In genomic region chr17:14904637-14905265, GRCm38 (mm10) we compare ENCODE assay signal across 8 mouse cellular contexts. TPM values are rescaled to one million over a fixed set of nuclear protein-coding genes. Genes with fewer than 3 reads are reported as not detected.
A peak's percentile ranks its signal among the peaks of the same experiment; 100 is the strongest.
DNase-seq lines count a peak whose midpoint lies in the region; ATAC-seq and TF ChIP-seq lines count a peak whose summit lies in the region.

No protein-coding gene starts in this region.

- ATAC-seq in megakaryocyte, adult 5-6 weeks (ENCODE audit: poor library complexity, severe bottlenecking): peak; percentile 54; the same call in 1 of the 2 replicates

- DNase-seq in spleen, adult 2 months (ENCODE audit: low read depth in 1 of 2, low spot score in 2 of 2): peak; percentile 18 to 28
- no peak for DNase-seq in spleen, adult 12 weeks (ENCODE audit: low spot score)
- peak; percentile 84 to 87 for DNase-seq in cerebellum, postnatal 10 days
- peak; percentile 20 to 71 for DNase-seq in frontal cortex, postnatal 10 days (ENCODE audit: low spot score in 2 of 2)
- DNase-seq in induced T-regulatory cell, adult 2 months (ENCODE audit: low read depth): peak; percentile 73
- DNase-seq in left cerebral cortex, adult 11 months (ENCODE audit: low spot score): peak; percentile 60
- DNase-seq in right cerebral cortex, postnatal 4 days: peak; percentile 81

- no peak overlapping the region for H3K27ac ChIP-seq in spleen, adult 2 months (ENCODE audit: insufficient read depth, low read length)

- H3K27me3 ChIP-seq in spleen, adult 2 months (ENCODE audit: control insufficient read depth, insufficient read depth, low read length): no peaks in the 10 kb centered on the region

- TF ChIP-seq POLR2A in spleen, adult 2 months (IDR thresholded peaks at IDR 0.05; ENCODE audit: low read depth, low read length): no peak

- TF ChIP-seq CTCF in spleen, adult 2 months (IDR thresholded peaks at IDR 0.05; ENCODE audit: extremely low read depth, insufficient read depth, insufficient read length, insufficient replicate concordance): no peak; the same call in 1 of the 2 replicates

- no peak overlapping the region for H3K4me3 ChIP-seq in spleen, adult 2 months (ENCODE audit: extremely low read depth, insufficient read depth, insufficient read length)

- WGBS in spleen, adult 2 months: 35% methylated on average over 7 of the region's 7 CpGs

- no peaks in the 10 kb centered on the region for H3K4me1 ChIP-seq in spleen, adult 2 months (ENCODE audit: control insufficient read depth, insufficient read depth, insufficient read length)

- H3K36me3 ChIP-seq in spleen, adult 2 months (ENCODE audit: control insufficient read depth, insufficient read depth, low read length): no peaks in the 10 kb centered on the region

RNA-seq across cellular contexts. Expression of gene Wdr27, which starts 38.2 kb away (rescaled TPM):
- 0.65 and 0.81 TPM in 2 replicates for polyA plus RNA-seq in spleen, adult 2 months (2012; rRNA removed)
- total RNA-seq in megakaryocyte, adult 5-6 weeks (2015): not detected in 2 replicates
- not detected in 2 replicates for total RNA-seq in megakaryocyte, adult 5-6 weeks (2017)

RNA-seq across cellular contexts. Expression of gene 1600012H06Rik, which starts 38.2 kb away (rescaled TPM):
- polyA plus RNA-seq in spleen, adult 2 months (2012; rRNA removed): 9.9 and 11.6 TPM in 2 replicates
- 27.7 and 30.1 TPM in 2 replicates for total RNA-seq in megakaryocyte, adult 5-6 weeks (2015)
- 19.7 and 22.4 TPM in 2 replicates for total RNA-seq in megakaryocyte, adult 5-6 weeks (2017)

RNA-seq across cellular contexts. Expression of gene Phf10, which starts 56.3 kb away (rescaled TPM):
- 9.7 and 10.9 TPM in 2 replicates for polyA plus RNA-seq in spleen, adult 2 months (2012; rRNA removed)
- 159 and 162 TPM in 2 replicates for total RNA-seq in megakaryocyte, adult 5-6 weeks (2015)
- total RNA-seq in megakaryocyte, adult 5-6 weeks (2017): 52.1 and 54.2 TPM in 2 replicates
